Mouse (Mus musculus): ENCODE measurements at regions not wholly inside any gene's neighbourhood (a gene's known extent, or its start where the extent isn't known, plus 50 kb on each side); places are given as distances from the start of the nearest gene placed in this dataset.
A peak's percentile ranks its signal among the peaks of the same experiment; 100 is the strongest.
"Not testable (repeated sequence)": the region's sequence is repeated elsewhere in the genome, so short reads cannot be mapped to it uniquely, and the experiment has no call there.

DNA sequence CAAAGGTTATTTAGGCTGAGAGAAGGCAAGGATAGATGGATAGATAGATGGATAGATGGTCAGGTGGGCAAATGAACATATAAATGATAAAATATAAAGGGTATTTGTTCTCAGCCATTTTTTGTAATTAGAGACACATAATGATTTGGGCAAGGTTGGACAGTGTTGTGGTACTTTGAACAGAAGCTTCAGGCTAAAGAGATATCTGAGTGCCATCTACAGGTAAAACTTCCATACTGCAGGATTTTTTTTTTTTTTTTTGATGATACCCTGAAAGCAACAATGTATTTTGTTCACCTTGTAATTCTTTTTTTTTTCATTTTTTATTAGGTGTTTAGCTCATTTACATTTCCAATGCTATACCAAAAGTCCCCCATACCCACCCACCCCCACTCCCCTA is 110.1 kb upstream of the Trabd2b start:
- DNase-seq: no peak

DNA sequence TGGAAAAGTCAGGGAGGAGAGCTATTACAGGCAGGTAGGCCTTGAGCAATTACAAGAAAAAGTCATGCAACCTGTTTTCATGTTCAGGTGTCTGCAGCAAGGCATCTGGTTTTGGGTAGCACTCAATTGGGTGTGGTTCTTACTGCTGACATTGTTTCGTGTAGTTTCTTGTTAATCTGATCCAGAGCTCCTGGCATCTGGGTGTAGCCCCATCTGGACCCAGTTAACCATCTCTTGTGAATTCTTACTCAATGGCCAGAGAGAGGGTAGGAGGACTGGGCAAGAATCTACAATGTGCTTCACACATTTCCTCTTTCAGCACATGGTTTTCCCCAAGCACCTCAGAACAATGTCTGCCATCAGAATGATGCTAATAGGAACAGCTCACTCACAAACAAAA is 108.0 kb upstream of the Trabd2b start:
- DNase-seq: not testable (repeated sequence)

DNA sequence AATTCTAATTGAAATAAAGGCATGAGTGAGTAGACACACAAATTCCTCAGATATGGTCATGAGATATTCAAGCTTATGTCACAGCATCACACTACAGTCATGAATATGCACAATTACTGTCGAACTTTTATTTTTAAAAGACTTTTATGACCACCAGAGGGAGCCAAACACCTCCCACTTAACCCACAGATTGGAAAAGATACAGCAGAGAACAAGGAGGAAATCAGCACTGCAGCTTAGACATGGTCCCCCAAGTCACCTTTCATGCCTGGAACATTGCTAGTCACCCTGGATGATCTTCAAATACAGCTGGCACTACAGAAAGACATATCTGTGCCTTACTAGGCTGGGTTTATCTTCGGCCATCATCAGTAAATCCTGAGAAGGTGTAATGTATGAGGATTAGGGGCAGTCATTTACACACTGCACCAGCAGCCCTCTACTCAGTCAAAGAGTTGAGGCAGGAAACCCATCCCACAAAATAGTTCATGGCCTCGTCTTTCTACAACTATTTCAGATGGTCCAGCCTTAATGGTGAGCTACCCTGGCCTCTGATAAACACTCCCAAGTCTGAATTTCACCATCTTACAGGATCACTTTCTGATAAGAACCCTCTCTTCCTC is 106.0 kb upstream of the Trabd2b start:
- no peak for DNase-seq

DNA sequence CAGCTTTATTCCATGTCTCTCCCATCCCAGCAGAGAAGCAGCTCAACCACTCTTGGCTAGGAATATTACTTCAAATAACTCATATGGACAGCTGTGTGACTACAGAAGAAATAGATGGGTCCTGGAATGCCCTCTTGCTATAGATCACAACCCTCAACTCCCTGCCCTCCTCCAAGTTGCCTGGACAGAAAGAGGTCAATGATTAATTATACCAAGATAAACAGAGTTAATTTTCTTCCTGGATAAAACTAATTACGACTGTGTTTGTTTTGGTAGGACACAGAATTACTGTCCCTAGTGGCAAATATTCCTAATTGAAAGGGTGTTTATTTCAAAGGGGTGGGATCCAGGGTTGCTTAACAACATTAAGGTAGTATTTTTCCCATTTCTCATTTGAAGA is 101.9 kb upstream of the Trabd2b start:
- no peak for DNase-seq

DNA sequence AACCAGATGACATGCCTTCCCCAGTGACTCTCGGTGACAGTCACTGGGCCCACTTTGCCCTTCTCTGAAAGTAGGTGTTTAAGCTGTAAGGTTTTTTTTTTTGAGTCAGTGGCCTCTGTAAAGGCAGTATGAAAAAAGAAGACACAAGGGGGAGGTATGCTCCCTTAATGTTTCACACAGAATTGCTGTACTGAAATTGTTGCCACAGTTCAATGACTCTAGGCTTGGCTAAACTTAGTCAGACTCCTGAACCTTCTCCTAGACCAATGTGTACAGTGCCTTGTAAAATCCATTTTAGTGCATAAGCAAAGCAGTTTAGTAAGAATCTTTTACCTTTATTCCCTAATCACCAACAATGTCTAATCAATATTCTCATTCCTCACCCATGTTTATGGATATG is 99.0 kb upstream of the Trabd2b start:
- no peak for DNase-seq

DNA sequence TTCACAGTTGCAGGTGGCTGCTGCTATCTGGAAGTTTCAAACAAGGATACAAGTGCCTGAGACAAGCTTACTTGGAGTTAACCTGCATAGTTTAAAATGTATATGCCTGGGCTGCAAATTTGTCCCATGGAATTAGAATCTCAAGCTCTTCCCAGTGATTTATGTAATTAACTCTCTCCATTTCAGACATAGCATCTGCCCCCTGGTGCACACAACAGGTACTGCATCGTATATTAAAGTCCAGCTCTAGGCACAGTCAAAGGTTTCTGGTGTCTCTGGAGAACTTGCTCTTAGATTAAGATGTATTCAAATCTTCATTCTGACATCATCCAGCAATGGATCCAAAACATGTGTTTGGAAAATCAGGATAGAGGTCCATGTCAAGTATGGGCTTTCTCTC is 98.0 kb upstream of the Trabd2b start:
- peak; percentile 17 for DNase-seq

DNA sequence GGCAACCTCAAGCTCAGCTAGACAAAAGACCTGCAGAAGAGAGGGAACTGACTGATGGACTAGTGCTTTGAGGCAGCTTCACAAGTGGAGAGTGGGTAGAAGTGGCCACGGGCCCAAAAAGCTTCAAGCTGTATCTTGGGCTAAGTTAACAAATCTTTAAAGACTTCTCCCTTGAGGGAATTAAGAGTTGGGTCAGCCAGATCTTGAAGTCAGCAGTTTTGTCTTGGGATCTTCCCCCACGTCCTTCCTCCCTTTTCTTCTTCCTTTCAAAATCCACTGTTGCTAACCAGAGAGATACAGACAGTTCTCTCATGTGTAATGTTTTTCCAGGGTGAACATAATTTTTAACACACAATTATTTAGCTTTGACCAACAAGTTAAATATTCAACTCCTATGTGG is 91.5 kb upstream of the Trabd2b start:
- DNase-seq: no peak

DNA sequence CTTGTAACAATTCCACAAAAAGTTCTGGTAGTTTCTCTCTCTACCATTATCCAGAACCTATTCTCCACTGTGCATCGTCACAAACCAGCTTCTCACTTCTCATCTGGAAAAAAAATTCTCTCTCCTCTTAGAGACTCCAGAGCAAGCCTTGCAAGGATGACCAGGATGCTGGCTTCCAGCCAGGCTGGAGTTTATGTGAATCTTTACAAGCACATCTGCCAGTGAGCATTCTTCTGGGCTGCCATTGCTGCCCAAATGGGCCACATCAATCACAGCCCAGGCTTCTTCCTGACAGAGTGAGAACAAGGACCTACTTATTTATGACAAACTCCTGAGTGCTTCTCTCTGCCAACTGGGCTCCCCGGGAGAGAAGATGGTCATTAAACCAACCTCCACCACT is 91.0 kb upstream of the Trabd2b start:
- no peak for DNase-seq

DNA sequence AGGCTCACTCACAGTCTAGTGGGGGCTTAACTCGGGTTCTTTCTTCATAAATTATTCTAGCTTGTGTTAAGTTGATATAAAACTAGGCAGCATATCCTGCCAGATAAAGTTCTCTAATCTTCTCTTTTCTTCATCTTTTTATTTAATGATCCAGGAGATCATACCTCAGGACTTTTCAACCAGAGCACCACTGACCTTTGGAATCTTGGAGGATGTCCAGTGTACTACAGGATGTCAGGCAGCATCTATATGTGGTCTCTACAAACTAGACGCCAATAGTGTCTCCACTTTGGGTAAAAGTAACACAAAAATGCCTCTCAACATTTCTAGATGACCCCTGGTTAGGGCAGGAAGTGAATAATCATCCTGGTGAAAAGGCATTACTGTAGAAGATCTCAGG is 89.4 kb upstream of the Trabd2b start:
- no peak for DNase-seq

DNA sequence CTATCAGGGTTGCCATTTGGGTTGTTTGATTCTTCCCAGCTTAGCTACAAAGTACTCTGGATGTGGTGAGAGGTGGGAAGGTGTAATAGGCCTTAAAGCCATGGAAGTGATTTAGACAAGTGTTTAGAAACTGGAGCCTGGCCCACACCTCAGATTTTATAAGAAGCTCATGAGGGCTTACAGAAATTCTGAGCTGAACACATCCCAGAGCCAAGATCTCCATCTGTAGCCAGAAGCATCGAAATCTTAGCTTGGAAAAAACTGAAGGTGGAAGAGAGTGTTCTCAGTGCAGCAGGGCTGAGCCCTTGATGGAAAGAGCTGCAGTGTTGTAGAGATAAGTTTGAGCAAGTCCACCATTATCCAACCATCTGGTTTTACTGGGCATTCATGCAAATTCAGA is 86.4 kb upstream of the Trabd2b start:
- no peak for DNase-seq

DNA sequence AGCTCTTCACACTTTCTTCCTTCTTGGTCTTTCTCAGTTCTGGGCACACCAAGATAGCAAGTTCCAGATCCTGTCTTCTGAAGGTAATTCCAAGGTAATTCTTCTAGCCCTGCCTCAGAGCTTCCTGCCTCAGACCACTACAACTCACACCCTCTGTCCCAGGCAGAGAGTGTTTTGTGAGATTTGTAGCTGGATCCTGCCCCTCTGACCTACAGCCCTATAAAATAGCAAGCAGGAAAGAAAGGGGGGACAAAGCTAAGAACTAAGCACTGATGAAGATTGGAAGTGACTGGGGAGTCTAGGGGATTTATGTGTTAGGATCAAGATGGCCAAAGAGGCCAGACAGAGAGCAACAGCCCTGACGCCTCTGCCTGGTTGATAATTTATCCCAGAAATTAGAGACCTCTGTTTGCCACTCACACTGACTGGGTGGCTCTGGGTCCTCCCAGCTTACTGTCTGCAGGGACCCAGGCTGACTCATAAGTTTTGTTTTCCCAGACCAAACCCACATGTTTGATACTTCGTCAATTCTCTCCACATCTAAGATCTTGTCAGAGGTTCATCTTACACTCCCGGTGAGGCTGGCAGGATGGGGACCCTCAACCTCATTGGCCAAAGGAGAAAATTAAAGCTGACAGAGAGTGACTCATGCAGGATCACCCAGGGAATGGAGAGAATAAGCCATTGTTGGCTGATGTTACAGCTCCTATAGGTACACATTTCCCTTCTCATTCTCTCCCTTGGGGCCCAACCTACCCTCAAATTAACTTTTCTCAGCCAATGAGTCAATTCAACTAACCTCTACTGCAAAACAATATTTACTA is 84.8 kb upstream of the Trabd2b start:
- DNase-seq: no peak

DNA sequence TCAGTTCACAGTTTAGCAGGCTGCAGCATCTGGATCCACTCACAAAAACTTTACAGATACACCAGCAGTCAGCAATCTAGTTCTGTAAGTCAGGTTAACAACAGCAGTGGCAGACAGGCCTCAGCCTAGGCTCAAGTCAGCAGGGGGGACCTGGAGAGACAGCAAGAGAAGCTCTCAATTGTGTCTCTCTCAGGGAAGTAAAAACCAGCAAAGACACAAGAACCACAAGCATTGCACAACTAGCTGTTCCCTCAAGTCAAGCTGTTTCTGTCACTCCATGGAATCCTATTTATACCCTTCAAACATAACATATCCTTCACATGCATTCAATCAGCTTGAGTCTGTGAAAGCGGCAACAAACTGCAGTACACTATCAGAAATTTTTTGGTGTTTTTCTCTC is 76.5 kb upstream of the Trabd2b start:
- no peak for DNase-seq

DNA sequence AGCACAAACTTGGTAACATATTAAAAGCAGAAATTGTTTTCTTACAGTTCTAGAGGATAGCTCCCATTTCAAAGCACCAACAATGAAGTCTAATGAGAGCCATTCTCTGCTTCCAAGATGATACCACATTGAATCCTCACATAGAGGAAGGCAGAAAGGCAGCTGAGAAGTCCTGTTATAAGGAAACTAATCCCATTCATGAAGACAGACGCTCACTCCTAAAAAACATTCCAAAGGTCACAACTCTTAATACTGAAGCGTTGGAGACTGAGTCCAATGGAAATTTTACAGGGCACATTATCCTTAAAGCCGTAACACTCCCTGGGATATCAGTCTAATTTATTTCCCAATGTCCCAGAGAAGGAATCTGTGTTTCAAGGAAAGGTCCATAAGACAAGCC is 75.4 kb upstream of the Trabd2b start:
- DNase-seq: no peak

DNA sequence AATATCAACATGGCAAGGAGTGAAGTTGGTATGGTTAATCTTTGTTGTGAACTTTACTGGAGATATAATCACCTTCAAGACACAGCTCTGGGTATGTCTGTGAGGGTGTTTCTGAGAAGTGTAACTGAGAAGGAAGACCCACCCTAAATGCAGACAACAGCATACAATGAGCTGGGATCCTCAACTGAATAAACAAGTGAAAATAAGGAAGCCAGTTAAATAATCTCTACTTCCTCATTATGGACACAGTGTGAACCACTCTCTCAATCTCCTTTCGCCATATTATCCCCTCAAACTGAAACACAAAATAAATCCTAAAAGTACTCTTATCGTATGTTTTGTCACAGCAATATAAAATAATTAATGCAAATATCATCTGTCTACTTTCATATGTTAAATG is 71.7 kb upstream of the Trabd2b start:
- DNase-seq: no peak

DNA sequence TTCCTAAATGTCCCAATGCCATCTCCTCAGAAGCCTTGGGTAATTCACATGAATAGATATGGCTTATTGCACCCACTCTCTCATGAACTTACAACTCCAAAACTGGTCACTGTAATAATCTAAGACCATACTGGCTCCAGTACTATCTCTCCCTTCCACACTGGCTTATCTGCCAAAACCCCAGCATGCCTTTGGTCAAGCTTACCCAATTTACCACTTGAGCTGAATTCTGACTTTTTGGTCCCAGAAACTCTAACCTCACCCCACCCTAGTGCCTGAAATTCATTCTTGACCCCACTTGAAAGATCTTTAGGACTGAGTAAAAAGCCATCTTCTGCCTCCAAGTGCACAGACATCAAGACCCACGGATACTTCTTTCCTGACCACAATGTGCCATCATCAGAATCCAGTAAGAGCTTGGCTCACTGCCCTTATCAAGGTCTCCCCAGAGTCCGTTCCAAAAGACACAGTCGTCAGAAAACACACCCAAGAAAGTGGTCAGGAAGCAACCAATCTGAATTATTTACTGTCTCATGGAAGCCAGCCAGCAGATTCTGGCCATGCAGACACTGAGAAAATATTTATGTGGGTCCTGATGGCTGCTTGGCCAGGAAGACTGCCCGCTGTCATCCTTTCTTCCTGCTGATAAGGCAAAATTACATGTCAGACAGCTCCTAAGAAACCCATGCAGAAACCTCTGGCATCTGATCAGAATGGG is 70.3 kb upstream of the Trabd2b start:
- no peak for DNase-seq

DNA sequence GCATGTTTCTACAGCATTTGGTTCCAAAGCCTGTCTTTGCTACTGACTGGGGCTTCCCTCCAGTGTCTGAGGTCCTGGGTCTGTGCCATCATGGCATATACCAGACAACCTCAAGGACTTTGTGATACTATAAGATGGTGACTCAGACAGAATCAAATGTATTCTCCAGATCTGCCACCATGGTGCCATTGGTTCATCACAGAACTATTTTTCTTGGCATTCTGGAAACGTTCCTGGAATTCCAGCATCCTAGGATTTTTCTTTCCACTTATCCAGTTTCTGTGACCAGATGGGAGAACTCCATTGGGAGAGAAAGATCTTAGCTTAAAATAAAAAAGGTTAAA is 69.8 kb upstream of the Trabd2b start:
- no peak for DNase-seq

DNA sequence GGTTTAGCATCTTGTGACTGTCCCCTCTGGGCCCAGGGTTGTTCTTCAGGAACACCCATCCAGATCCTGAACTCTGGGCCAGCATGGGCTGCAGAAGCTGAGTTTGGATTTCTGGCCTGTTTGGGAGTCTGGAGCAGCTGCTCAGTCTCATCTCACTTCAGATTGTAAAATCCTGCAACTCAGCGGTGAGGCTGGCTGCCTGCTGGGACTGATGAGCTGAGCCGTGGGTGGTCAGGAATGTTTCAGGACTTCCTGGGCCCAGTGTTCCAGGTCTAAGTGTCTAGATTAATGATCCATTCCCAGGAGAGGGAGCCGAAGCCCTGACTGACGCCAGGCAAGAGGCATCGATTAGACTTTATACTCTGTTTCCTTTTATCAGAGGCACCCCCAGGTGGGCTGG is 66.7 kb upstream of the Trabd2b start:
- DNase-seq: no peak

DNA sequence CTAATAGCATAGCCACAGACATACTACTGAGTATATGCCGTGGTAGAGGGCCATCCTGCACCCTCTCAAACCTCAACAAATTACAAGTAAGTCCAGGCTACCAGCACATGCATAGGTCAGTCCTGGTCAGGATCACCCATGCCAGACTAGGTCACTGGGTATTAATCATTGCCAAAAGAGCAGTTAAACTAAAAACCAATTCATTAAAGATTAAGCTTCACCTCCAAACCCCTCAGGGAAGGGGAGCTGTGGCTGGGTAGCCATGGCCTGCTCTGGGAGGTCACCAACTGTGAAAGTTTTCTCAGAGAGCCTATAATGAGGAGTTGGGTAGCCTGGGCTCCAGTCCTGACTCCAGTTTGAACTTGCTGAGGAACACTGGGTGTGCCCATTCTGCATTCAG is 61.4 kb upstream of the Trabd2b start:
- DNase-seq: no peak

DNA sequence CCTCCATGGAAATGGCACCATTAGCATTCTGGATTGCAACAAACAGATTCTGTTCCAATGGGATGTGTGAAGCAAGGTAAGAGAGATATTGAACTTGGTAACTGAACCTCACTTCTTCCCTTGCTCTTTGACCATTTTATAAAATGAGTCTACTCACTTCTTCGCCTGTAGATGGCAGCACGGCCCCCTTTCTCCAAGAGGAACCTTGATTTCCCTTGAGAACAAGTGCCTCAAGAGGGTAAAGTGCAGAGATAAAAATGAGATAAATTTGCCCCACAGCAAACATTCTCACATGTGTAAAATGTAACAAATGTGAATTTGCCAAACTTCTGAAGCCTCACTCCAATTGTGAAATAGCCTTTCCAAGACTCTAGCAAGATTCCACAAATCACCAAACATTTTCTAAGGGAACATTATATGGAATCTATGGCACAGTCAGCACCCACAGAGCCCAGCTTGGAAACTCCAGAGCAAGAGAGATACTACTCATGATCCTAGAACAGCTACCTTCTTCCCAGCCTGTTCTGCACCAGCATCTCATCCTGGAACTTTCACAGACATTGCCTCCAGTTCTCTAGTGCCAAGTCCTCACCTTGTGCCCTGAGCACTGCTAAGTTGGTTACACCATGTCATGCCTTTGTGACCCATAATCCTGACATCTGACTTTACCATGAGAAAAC is 60.3 kb upstream of the Trabd2b start:
- DNase-seq: peak; percentile 13

DNA sequence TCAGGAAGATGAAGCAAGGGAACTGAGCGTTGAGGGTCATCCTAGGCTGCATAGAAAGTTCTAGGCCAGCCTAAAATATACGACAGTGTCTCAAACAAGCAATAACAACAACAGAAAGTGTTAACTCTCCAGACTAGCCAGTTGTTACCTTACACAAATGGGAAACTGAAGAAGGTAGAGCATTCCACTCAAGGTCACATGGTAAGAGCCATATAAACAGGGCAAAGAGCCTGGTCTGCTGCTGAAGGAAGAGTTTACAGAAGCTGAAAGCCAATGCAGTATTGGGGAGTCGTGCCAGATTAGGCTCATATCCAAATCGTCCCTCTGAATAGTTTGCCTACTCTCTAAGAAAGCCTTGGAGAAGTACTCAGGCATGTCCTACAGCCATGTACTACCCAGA is 59.6 kb upstream of the Trabd2b start:
- no peak for DNase-seq

DNA sequence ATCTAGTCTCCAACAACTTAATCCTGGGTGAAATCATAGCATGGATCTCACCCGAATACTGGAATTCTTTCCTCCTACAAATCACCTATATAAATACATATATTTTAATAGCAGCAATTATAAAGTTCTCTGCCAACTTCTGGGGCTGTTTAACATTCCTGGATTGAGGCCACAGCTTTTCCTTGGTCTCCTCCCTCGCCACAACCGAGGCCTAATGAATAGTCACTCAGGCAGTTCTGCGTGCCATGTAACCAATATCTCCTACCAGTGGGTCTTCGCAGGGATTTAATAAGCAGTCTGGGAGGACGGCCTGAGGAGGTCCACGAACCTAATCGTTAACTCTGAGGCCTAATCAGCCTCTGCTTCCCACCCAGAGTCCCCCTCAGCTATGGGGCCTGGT is 56.9 kb upstream of the Trabd2b start:
- no peak for DNase-seq

DNA sequence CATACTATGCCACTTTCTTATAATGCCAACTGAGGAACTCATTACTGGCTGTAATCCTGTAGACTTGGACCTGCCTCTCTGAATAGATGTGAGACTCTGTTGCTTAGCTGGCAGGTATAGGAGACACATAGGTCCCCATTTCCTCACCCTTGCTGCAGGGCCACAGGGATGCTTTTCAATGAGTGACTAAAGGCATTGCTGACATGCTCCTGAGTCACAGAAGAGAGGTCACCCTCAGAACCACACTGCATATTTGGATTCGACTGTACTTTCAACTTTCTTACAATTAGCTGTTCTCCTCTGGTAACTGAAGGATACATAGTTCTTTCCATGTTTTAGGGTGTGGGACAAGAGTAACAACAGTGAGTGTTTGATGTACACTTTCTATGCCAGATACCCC is 55.2 kb upstream of the Trabd2b start:
- DNase-seq: no peak

DNA sequence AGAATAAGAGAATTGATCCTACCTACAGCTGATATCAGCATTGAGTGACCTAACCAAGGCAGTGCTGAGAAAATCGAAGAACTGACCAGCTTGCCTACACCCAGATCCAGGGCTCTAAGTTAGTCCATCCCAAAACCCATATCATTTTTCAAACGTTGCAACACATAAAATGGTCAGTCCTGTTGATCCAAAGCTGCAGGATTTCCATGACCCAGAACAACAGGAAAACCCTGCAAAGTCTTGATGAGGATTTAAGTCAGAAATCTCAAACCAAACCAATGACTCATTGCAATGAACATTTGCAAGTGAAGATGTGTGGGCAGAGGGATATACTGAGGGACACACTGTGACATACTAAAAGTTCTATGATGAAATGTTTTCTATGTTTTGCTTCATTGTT is 53.5 kb upstream of the Trabd2b start:
- no peak for DNase-seq

All from thymus, postnatal 25 days (tissue).